Mouse (Mus musculus) spleen, postnatal 10 days (tissue): ENCODE data around the gene Plekhb2.

Experiments used
- DNase-seq, 2 experiments: peaks; one replicate each; pipeline ENCODE4 v3.0.0; 2021 to 2022; ENCODE audit warnings: low spot score in 2 of 2

Gene Plekhb2

GRCm38 (mm10) chr1:34866815-34867573, 17.2 kb downstream of the Plekhb2 start:
- DNase-seq, result peak; percentile 87 to 93

GRCm38 (mm10) chr1:34867574-34867955, 17.8 kb downstream of the Plekhb2 start:
- no peak for DNase-seq

- no peak for DNase-seq
Measured at GRCm38 (mm10) chr1:34868391-34868790, 18.6 kb downstream of the Plekhb2 start.

DNA sequence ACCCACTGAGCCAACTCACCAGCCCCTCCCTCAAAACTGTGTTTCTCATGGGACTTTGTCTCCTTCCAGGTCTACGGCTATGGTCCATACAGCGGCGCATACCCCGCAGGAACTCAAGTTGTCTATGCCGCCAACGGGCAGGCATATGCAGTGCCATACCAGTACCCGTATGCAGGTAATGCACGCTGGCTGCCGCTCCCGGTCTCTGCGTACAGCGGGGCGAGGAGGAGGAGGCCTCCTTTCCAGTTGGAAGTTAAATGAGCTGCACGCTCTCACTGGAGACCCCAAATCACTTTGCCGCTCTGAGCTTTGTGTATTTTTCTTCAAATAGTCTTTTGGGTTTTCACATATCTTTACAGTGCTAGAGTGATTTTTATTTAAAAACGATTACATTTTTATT, 19.5 kb downstream of the Plekhb2 start:
- peak in 1 of 2 experiments; percentile 8 for DNase-seq

DNA sequence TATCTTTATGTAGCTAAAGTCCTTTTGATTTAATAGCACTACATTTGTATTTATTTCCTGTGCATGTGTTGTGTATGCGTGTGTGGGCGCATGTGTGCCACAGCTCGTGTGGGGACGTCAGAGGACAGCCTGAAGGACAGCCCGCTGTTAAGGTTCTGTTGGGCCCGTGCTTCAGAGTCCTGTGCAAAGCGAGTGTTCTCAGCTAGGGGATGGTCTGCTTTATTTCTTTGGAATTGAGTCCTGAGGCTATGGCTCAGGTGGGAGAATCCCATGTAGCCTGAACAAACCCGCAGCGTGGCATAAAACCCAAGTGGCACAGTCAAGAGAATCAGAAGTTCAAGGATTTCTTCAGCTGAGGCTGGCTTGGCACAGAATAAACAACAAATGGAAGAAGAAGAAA, 21.4 kb downstream of the Plekhb2 start:
- DNase-seq, result peak in 1 of 2 experiments; percentile 5

DNA sequence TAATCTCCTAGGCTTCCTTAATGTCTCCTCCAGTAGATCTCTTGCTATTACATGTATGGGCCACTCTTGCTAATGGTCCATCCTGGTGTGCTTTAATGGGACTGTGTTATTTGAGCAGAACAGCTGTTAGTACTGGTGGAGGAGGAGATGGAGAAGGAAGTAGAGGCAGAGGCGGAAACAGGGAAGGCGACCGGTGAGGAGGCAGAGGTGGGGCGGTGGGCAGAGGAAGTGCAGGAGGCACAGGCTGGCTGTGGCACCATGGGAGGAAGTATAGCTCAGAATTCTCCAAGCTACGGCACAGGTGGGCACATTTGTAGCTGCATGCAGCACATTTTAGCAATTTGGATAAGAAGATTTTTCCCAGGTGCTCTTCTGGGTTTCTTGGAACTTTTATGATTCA, 23.8 kb downstream of the Plekhb2 start:
- DNase-seq, result peak in 1 of 2 experiments; percentile 9

DNA sequence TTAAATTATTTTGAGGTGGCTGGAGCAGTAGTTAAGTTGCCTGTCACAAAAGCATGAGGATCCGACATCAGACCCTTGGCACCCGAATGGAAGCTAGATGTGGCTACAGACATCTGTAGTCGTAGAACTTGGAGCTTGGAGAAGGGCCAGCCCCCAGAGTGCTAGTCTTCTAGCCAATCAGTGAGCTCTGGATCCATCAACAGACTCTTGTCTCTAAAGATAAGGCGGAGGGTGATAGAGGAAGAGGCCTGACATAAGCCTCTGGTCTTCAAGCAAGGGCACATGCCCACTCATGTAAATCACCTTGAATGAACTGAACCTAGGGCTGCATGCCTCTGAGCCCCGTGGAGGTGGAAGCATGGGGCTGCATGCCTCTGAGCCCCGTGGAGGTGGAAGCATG, 29.8 kb downstream of the Plekhb2 start:
- DNase-seq, result no peak

GRCm38 (mm10) chr1:34883776-34884175, 34.0 kb downstream of the Plekhb2 start:
- no peak for DNase-seq

GRCm38 (mm10) chr1:34891559-34892289, 41.9 kb downstream of the Plekhb2 start:
- DNase-seq, result no peak

DNA sequence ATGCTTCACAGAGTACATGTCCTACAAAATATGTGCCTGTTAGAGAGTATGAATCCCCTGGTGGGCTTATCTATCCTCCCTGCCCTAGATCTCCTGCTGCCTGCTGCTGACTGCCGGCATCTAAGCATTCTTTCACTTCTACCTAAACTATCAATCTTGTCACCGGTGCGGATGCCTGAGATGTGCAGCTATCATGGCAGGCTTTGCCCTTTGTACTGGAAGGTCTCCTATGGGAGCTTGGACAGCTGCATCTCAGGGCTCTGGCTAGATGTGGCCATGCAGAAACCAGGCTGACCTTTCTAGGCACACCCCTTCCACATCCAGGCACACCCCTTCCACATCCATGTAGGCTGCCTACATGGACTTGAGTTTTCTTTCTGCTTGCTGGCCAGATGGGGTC, 42.7 kb downstream of the Plekhb2 start:
- DNase-seq, result no peak

- DNase-seq, result no peak
Measured at GRCm38 (mm10) chr1:34893331-34893730, 43.6 kb downstream of the Plekhb2 start.

- DNase-seq, result no peak
Measured at GRCm38 (mm10) chr1:34893831-34894230, 44.1 kb downstream of the Plekhb2 start.

DNA sequence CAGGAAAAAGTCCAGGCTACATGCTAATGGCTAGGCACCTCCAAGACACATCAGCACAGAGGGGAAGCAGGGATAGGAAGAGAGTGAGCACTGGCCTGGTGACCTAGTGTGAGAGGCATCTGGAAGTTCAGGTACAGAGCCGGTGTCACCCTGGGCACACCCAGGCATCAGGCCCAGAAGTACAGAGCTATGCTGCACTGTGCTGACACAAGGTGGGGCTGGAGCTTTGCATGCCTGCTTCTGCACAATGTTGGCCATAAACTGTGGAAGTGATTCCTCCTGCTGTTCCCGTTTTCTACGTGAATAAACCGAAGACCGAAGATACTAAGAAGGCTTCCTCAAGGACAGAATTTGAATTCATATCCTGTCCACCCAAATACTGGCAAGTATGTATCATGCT, 46.3 kb downstream of the Plekhb2 start:
- no peak for DNase-seq

DNA sequence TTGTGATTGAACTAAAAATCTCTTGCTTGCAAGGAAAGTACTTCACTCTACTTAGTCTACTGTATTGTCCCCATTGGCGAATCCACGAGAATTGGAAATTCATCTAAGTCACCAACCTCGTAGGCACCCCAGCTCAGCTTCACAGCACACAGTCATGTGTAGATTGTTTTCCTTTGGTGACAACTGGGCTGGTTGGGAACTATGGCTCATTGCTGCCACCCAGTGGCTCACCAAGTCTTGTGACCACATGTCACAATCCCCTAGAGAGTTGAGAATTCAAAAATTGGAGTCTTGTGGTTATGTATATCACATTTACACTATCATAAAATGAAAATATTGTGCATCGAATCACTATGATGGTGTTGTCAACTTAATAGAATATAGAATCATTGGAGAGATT, 47.1 kb downstream of the Plekhb2 start:
- peak in 1 of 2 experiments; percentile 71 for DNase-seq

DNA sequence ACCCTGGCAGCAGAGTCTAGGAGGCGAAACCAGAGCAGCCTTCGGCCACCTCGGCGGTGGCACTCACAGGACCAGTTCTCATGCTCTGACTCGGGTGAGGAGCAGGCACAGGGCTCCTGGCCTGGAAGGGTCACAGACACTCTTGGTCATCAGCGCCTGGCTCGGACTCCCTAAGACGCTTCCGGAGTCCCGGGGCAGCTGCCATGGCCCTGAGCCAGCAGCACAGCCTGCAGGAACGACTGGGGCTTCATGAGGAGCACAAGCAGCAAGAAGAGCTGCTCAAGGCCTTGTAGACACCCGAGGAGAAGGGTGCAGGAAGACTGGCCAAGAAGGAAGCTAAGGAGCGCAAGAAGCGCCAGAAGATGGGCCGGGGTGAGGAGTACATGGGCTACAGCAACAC, 78.9 kb downstream of the Plekhb2 start:
- DNase-seq, result no peak
